Mouse (Mus musculus): Measurements from ENCODE around the gene Uhrf1bp1. TPM values are rescaled to one million over a fixed set of nuclear protein-coding genes. Genes with fewer than 3 reads are reported as not detected.

Gene Uhrf1bp1
- polyA plus RNA-seq, 1 experiment from 2014 or later: 5.6 TPM

- no peaks in the 10 kb centered on the region for H3K9me3 ChIP-seq
- ATAC-seq (ENCODE audit: low FRiP score): no peak
- H3K9ac ChIP-seq: no peak overlapping the region
- H3K27me3 ChIP-seq: no peaks in the 10 kb centered on the region
- no peak overlapping the region for H3K27ac ChIP-seq
- H3K4me1 ChIP-seq (replicated peaks): no peaks in the 10 kb centered on the region; the same call in 1 of the 2 replicates
- no peak overlapping the region for H3K4me3 ChIP-seq
- H3K4me2 ChIP-seq: no peak overlapping the region
- 0 out of 2 replicates have a peak, but pooled peaks cover 4% of the 10 kb centered on the region for H3K36me3 ChIP-seq
- WGBS: 94% methylated on average over 5 of the region's 5 CpGs
Observed at GRCm38 (mm10) chr17:27930291-27930690, 74.0 kb downstream of the Uhrf1bp1 start.

- no peak overlapping the region for H3K4me2 ChIP-seq
- H3K27ac ChIP-seq: no peak overlapping the region
- H3K9me3 ChIP-seq: no peaks in the 10 kb centered on the region
- no peak overlapping the region for H3K4me3 ChIP-seq
- H3K36me3 ChIP-seq: 0 out of 2 replicates have a peak, but pooled peaks cover 4% of the 10 kb centered on the region
- H3K9ac ChIP-seq: no peak overlapping the region
- no peaks in the 10 kb centered on the region for H3K27me3 ChIP-seq
- peaks cover 2% of the 10 kb centered on the region; the same call in 1 of the 2 replicates for H3K4me1 ChIP-seq (replicated peaks)
- no peak for ATAC-seq (ENCODE audit: low FRiP score)
- 91% methylated on average over 4 of the region's 4 CpGs for WGBS
Observed at GRCm38 (mm10) chr17:27931826-27932225, 75.6 kb downstream of the Uhrf1bp1 start.

DNA sequence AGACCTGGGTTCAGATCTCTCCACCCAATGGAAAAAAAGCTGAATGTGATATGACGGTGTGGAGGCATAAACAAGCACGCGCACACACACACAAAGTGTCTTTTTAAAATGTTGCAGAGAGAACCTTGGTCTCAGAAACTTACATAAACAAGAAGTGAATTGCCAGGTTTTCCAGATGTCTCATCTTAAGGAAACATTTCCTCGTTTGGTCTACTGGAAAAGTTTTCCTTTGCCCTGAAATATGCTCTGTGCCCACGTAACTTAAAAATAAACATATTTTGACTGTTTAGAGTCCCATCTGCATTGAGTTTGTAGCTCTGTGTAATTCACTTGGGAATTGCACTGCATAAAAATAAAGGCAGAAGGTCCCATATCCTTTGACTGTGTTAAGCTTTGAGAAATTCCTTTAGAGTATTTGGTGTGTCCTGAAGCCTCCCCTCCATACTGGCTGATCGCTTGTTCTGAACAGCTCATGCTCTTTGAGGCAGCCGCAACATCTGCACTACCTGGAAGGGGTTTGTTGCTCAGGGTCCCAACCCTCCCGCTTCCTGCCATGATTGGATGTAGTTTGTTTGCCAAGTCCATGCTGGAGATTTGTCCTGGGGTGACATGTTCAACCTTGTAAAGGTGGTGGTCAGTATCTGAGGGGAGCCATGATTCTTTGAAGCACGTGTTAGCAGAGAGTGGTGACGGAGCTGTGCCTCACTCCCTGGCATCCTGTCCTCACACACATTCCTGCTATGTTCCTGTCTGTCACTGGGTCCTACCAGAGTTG lies 78.1 kb downstream of the Uhrf1bp1 start:
- no peaks in the 10 kb centered on the region for H3K27me3 ChIP-seq
- ATAC-seq (ENCODE audit: low FRiP score): no peak
- no peak overlapping the region for H3K27ac ChIP-seq
- no peak overlapping the region for H3K4me2 ChIP-seq
- WGBS: 93% methylated on average over 10 of the region's 10 CpGs
- no peak overlapping the region for H3K9ac ChIP-seq
- no peaks in the 10 kb centered on the region for H3K36me3 ChIP-seq
- no peak overlapping the region for H3K4me3 ChIP-seq
- H3K4me1 ChIP-seq (replicated peaks): peaks cover 25% of the 10 kb centered on the region
- H3K9me3 ChIP-seq: no peaks in the 10 kb centered on the region

- no peak overlapping the region for H3K4me3 ChIP-seq
- H3K36me3 ChIP-seq: no peaks in the 10 kb centered on the region
- no peak overlapping the region for H3K4me2 ChIP-seq
- no peak overlapping the region for H3K9ac ChIP-seq
- no peak overlapping the region for H3K27ac ChIP-seq
- 88% methylated on average over 3 of the region's 3 CpGs for WGBS
- no peaks in the 10 kb centered on the region for H3K9me3 ChIP-seq
- peaks cover 28% of the 10 kb centered on the region for H3K4me1 ChIP-seq (replicated peaks)
- no peaks in the 10 kb centered on the region for H3K27me3 ChIP-seq
- ATAC-seq (ENCODE audit: low FRiP score): no peak
Observed at GRCm38 (mm10) chr17:27935091-27935490, 78.8 kb downstream of the Uhrf1bp1 start.

DNA sequence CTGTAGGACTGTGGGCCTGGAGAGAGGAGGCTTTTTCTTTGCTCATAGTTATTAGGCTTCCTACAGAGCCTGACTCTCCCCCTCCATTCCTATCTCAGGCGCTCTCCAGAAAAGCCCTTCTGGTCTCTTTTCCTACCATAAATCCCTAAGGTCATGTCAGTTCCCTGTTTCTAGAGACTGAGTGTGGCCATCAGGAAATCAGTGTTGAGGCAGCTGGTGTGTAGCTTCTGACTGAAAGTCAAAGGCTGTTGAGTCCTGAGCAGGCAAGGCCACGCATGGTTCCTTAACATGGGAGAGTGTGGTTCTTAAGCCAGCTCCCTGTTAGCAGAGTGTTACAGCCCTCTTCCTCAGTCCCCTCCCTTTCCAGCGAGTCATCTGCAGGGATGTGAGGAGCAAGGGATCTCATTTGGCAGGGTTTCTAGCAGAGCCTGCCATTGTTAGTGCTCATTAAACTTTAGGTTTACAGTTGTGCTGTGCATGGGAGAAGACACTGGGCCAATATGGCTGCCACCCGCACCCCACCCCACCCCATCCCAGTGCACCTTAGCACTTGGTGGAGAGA lies 80.9 kb downstream of the Uhrf1bp1 start:
- H3K9ac ChIP-seq: no peak overlapping the region
- no peaks in the 10 kb centered on the region for H3K9me3 ChIP-seq
- peaks cover 39% of the 10 kb centered on the region for H3K4me1 ChIP-seq (replicated peaks)
- H3K4me3 ChIP-seq: no peak overlapping the region
- 89% methylated on average over 4 of the region's 4 CpGs for WGBS
- no peaks in the 10 kb centered on the region for H3K36me3 ChIP-seq
- no peaks in the 10 kb centered on the region for H3K27me3 ChIP-seq
- H3K4me2 ChIP-seq: no peak overlapping the region
- no peak for ATAC-seq (ENCODE audit: low FRiP score)
- H3K27ac ChIP-seq: no peak overlapping the region

GRCm38 (mm10) chr17:27938121-27938754 lies 82.0 kb downstream of the Uhrf1bp1 start:
- H3K4me1 ChIP-seq (replicated peaks): peaks cover 39% of the 10 kb centered on the region

DNA sequence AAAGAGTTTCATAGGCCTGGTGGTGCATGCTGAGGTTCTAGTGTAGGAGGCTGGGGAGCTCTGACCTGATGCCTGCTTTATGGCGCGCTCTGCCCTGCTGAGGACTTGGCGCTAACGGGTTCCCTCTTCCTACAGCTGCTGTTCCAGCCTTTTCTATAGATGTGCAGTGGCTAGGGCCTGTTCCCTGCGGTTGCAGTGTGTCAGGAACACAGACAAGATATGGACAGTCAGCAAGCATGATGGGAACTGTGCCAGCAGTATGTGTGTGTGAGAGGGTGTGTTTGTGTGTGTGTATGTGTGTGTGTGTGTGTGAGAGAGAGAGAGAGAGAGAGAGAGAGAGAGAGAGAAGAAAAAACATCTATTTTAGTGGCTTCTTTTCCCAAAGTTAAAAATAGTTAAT lies 82.8 kb downstream of the Uhrf1bp1 start:
- Histone ChIP-seq H3K27me3 (no peaks in the 10 kb centered on the region), H3K9ac (no peak overlapping the region), H3K27ac (no peak overlapping the region; the same call in 1 of the 2 replicates), H3K9me3 (no peaks in the 10 kb centered on the region), H3K4me2 (no peak overlapping the region), H3K4me3 (no peak overlapping the region), H3K4me1 (replicated peaks) (peaks cover 39% of the 10 kb centered on the region), H3K36me3 (no peaks in the 10 kb centered on the region)
- 81% methylated on average over 5 of the region's 5 CpGs for WGBS
- ATAC-seq (ENCODE audit: low FRiP score): no peak

More at GRCm38 (mm10) chr17:27938121-27938754, 82.0 kb downstream of the Uhrf1bp1 start:
- no peaks in the 10 kb centered on the region for H3K9me3 ChIP-seq
- H3K27me3 ChIP-seq: no peaks in the 10 kb centered on the region
- no peak for ATAC-seq (ENCODE audit: low FRiP score)
- 90% methylated on average over 12 of the region's 12 CpGs for WGBS
- no peaks in the 10 kb centered on the region for H3K36me3 ChIP-seq
- H3K4me2 ChIP-seq: no peak overlapping the region
- H3K9ac ChIP-seq: no peak overlapping the region
- H3K27ac ChIP-seq: no peak overlapping the region
- H3K4me3 ChIP-seq: no peak overlapping the region

GRCm38 (mm10) chr17:27940352-27940751 lies 84.1 kb downstream of the Uhrf1bp1 start:
- H3K9me3 ChIP-seq: no peaks in the 10 kb centered on the region
- 81% methylated on average over 4 of the region's 4 CpGs for WGBS
- no peaks in the 10 kb centered on the region for H3K27me3 ChIP-seq
- peaks cover 43% of the 10 kb centered on the region for H3K4me1 ChIP-seq (replicated peaks)
- H3K9ac ChIP-seq: no peak overlapping the region
- H3K27ac ChIP-seq: peak overlapping the region; percentile 52; the same call in 1 of the 2 replicates
- H3K4me2 ChIP-seq: no peak overlapping the region
- H3K4me3 ChIP-seq: no peak overlapping the region
- no peaks in the 10 kb centered on the region for H3K36me3 ChIP-seq
- ATAC-seq (ENCODE audit: low FRiP score): no peak

GRCm38 (mm10) chr17:27941178-27941577 lies 84.9 kb downstream of the Uhrf1bp1 start:
- no peak for ATAC-seq (ENCODE audit: low FRiP score)
- H3K9ac ChIP-seq: no peak overlapping the region
- 83% methylated on average over 5 of the region's 5 CpGs for WGBS
- no peak overlapping the region for H3K27ac ChIP-seq
- no peak overlapping the region for H3K4me2 ChIP-seq
- no peaks in the 10 kb centered on the region for H3K27me3 ChIP-seq
- H3K4me3 ChIP-seq: no peak overlapping the region
- H3K36me3 ChIP-seq: no peaks in the 10 kb centered on the region
- no peaks in the 10 kb centered on the region for H3K9me3 ChIP-seq
- peaks cover 52% of the 10 kb centered on the region for H3K4me1 ChIP-seq (replicated peaks)

DNA sequence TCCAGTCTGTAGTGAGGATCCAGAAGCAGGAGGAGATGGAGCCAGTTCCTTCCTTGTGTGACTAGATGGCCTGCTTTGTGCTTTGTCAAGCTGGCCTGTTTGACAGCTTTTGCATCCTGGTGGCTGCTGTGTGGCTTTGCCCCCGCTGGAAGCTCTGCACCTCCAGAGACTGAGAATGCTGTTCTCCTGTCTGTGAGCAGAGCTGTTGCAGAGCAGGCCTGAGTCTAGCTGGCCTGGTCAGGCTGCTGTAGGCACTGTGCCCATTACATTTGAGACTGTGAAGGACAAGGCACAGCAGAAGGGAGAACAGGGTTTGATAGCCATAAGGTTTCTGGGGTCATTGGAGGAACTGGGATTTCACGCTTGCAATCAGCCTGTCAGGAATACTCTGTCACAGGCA lies 85.5 kb downstream of the Uhrf1bp1 start:
- Histone ChIP-seq H3K36me3 (no peaks in the 10 kb centered on the region), H3K9ac (0 out of 2 replicates have a peak overlapping the region, but pooled peaks have one; percentile 21), H3K4me1 (replicated peaks) (peaks cover 56% of the 10 kb centered on the region), H3K4me2 (no peak overlapping the region), H3K27me3 (no peaks in the 10 kb centered on the region), H3K9me3 (no peaks in the 10 kb centered on the region), H3K4me3 (no peak overlapping the region), H3K27ac (no peak overlapping the region)
- no peak for ATAC-seq (ENCODE audit: low FRiP score)
- 59% methylated on average over 2 of the region's 2 CpGs for WGBS

DNA sequence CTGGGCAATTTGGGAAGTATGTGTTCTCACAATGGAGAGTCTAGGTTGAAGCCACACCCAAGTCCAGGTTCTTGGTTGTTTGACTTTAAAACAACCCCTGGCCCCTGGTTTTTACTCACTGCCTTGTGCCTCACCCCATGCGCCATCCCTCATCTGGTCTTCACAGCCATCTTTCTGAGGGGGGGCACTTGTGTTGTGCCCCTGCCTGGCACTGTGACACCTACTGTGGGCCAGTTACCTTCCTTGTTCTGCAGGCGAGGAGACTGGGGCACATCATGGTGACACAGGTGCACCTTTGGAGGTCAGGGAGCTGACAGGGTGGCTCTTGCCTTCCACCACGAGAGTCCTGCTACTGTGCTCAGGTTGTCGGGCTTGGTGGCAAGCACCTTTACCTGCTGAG lies 85.9 kb downstream of the Uhrf1bp1 start:
- H3K4me1 ChIP-seq (replicated peaks): peaks cover 56% of the 10 kb centered on the region
- 94% methylated on average over 4 of the region's 4 CpGs for WGBS

GRCm38 (mm10) chr17:27945546-27946216 lies 89.4 kb downstream of the Uhrf1bp1 start:
- Histone ChIP-seq H3K4me1 (replicated peaks) (peaks cover 36% of the 10 kb centered on the region), H3K9ac (peak overlapping the region; percentile 39; the same call in 1 of the 2 replicates), H3K4me2 (no peak overlapping the region), H3K27ac (peak overlapping the region; percentile 81), H3K27me3 (no peaks in the 10 kb centered on the region), H3K36me3 (no peaks in the 10 kb centered on the region), H3K9me3 (no peaks in the 10 kb centered on the region), H3K4me3 (no peak overlapping the region)
- 39% methylated on average over 6 of the region's 6 CpGs for WGBS
- no peak for ATAC-seq (ENCODE audit: low FRiP score)

More for the DNA sequence above, 85.9 kb downstream of the Uhrf1bp1 start:
- no peaks in the 10 kb centered on the region for H3K27me3 ChIP-seq
- H3K36me3 ChIP-seq: no peaks in the 10 kb centered on the region
- no peaks in the 10 kb centered on the region for H3K9me3 ChIP-seq
- ATAC-seq (ENCODE audit: low FRiP score): no peak
- H3K4me3 ChIP-seq: no peak overlapping the region
- H3K27ac ChIP-seq: no peak overlapping the region
- H3K9ac ChIP-seq: no peak overlapping the region
- no peak overlapping the region for H3K4me2 ChIP-seq

Measured in hindbrain, embryonic 13.5 days (tissue).